Mouse (Mus musculus): ENCODE measurements around the gene Rad23a.

The Rad23a gene

GRCm38 (mm10) chr8:84840248-84840999, at the start of gene Rad23a:
Gene Rad23a, minus strand, starts transcription at chr8:84840665.
- in situ Hi-C loops (cut with MboI) = no loop called here

- in situ Hi-C loops (cut with MboI) = no loop called here
Measured at GRCm38 (mm10) chr8:84889141-84889540, 48.7 kb upstream of the Rad23a start.

DNA sequence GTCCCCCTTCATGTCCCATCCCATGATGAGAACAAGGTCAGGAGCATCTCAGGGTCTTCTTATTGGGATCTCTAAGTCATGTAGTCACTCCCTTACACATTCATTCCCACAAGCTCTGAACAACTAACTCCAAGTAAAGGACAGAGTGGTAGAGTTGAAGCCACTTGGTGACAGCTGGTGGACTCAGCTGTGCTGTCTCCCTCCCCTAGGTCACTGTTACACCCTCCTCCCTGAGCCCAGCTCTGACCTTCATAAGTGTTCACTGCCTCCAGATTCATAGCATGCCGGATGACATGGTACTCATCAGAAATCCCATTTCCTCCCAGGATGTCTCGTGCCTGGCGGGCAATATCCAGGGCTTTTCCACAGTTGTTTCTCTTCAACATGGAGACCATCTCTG, 47.8 kb upstream of the Rad23a start:
- in situ Hi-C loops (cut with MboI) = no loop called here

- in situ Hi-C loops (cut with MboI) = no loop called here
Measured at GRCm38 (mm10) chr8:84884728-84885127, 44.3 kb upstream of the Rad23a start.

DNA sequence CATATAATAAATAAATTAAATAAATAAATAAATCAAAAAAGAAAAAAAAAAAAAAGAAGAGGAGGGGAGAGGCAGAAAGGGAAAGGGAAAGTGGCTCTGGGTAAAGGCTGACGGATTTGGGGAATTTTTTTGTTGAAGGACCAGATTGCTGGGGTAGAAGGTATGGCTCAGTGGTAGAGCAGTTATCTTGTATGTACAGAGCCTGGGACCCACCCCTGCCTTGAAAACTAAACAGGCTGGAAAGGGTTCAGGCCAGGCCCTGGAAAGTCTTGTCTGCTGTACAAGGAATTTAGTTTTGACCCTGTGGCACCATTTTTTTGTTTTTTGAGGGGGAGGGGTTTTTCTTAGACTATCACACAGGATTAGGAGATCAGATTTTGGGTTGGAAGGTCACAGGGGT, 38.5 kb upstream of the Rad23a start:
- in situ Hi-C loops (cut with MboI) = no loop called here

- in situ Hi-C loops (cut with MboI) = no loop called here
Measured at GRCm38 (mm10) chr8:84877297-84878035, 37.0 kb upstream of the Rad23a start.

GRCm38 (mm10) chr8:84874339-84874738, 33.9 kb upstream of the Rad23a start:
- in situ Hi-C loops (cut with MboI) = no loop called here

DNA sequence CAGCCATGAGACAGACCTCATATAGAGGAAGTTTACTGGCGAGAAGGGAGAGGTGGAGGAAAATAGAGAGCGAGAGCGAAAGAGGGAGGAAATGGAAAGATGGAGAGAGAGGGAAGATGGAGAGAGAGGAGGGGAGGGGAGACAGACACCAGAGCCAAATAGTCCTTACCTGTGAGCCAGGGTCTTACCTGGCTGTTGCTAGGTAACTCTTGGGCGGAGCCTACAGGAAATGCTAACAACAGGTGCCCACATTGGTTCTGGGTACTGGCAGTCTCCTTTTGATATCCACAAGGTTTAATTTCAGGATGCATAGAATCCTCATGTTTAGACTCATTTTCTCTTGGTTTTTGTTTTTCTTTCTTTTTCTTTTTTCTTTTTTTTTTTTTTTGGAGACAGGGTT, 32.6 kb upstream of the Rad23a start:
- in situ Hi-C loops (cut with MboI) = no loop called here

- in situ Hi-C loops (cut with MboI) = no loop called here
Measured at GRCm38 (mm10) chr8:84872309-84872965, 32.0 kb upstream of the Rad23a start.

DNA sequence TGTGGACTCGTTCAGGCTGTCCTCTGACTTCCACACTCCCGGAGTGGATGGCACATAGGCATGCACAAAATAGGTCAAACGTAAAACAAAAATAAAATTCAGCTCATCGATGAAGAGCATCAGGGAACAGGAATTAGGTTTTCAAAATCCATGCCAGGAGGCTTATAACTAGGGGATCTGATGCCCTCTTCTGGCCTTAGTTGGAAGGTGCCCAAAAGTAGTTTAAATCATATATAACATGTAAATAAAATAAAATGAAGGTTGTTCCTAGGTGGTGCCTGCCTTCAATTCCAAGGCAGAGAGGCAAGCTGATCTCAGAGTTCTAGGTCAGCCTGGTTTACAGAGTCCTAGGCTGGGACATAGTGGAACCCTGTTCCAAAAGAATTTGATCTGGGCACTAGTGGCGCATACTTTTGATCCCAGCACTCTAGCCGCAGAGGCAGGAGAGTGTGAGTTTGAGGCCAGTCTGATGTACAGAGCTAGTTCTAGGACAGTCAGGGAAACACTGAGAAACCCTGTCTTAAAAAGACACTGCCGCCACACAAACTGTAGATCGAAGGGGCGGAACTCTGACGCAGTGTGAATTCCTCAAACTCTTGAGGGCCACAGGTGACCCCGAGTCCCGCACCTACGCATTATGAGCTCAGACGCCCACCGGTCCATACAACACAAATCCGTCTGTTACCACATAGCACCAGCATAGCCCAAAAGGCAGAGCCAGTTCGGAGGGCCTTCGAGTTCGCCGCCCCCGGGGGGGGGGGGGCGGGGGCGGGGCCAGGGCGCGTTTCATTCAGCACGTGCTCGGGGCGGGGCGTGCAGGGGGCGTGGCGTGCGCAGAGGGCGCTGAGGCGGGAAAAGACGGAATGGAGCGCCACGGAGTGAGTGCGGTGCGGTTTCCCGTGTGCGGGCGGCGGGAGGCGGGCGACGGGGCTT, 31.2 kb upstream of the Rad23a start, which contains the start of gene Syce2:
TSS of gene Syce2 (plus strand) at position 736 of the 933 bp plus-strand sequence.
- in situ Hi-C loops (cut with MboI) = no loop called here

DNA sequence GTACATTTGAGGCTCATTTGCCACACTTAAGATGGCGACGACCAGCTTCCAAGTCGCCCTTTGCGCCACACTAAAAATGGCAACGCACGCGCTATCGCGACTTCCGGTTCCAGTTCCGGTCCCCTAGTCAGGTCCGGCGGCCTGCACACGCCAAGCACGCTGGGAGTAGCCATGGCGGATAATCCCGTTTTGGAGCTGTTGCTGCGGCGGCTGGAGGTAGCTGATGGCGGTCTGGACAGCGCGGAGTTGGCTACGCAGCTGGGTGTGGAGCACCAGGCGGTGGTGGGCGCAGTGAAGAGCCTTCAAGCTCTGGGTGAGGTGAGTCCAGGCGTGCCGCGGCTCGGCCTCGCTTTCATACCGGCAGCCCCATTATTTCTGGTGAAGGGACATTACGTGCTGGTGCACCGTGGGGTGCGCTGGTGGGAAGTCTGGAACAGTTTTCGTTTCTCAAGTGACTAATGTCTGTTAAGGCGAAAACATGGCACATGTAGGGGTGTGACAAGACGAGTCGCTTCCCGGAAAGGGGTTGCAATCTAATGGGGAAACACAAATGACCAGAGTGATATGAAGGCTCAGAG, 16.5 kb upstream of the Rad23a start, which contains the start of gene Farsa:
TSS of gene Farsa (plus strand) at position 126 of the 578 bp plus-strand sequence.
- in situ Hi-C loops (cut with MboI) = no loop called here

DNA sequence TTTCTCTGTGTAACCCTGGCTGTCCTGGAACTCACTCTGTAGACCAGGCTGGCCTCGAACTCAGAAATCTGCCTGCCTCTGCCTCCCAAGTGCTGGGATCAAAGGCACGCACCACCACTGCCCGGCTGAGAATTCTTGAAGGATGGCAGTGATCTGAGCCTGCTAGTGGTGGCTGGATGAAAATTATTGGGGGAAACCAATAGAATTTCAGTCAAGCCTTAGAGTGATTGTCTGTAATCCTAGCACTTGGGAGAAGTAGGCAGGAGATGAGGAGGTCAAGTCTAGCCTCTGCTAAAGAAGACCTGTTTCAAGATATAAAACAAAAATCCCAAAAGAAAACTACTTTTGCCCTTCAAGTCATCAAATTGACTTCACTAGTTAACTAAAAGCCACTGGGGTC, 16.0 kb upstream of the Rad23a start:
- in situ Hi-C loops (cut with MboI) = no loop called here

DNA sequence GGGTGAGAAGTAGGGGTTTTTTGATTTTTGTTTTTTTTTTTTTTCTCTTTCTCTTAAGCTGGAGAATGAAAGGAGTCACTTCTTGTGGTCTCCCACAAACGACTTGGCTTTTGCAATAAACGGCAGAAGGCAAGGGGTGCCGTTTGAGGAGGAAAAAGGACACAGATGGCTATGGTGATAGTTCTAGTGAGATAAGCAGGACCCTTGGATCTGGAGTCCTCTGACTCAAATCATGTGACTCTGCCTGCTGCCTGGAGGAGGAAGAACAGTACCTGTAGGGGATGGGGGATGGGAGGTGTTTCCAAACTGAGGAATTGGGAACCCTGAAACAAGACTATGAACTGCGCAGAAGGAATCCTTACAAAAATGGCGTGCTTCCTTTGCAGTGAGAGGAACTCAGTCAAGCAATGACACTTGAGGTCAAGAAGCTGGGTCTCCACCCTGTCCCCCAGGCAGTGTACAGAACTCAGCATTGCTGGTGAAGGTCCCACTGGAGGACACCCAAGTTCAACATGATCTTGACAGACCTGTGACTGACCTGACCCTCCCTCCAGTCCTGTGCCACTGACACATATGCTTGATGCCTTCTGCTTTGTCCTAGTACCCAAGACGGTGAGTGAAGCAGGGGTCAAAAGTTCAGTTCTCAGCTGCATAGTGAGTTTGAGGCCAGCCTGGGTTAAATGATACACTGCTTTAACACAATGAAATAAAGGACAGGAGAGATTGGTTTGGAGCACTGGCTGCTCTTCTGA, 7.4 kb upstream of the Rad23a start:
- in situ Hi-C loops (cut with MboI) = no loop called here

- in situ Hi-C loops (cut with MboI) = no loop called here
Measured at GRCm38 (mm10) chr8:84846722-84847572, 6.5 kb upstream of the Rad23a start, which contains the start of gene Calr. Gene Calr, minus strand, starts transcription at chr8:84846934.

DNA sequence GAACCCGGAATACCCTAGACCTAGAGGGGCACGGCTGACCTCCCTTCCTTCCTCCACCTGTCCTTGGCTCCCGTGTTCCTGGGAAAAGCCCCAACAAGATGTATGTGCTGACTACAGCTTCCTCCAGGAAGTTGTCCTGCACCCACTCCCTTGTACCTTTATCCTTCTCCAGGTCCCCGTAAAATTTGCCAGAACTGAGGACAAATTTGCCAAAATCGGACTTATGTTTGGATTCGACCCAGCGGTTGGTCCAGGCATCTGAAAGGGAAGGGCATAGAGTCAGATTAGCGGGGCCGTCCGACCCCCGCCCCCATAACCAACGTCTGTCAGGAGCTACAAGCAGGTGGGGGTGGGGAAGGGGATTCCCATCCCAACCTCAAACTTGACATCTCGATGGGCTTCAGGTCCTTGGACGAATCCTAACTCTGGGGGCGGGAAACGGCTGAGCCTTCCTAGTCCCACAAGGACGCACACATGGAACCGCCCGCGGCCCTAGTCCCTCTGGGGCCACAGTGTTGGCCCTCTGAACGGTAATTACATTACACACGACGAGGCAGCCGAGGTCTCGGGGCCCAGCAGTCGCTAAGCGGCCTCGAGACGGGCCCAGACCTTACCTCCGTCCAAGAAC, 5.7 kb upstream of the Rad23a start:
- in situ Hi-C loops (cut with MboI) = no loop called here

DNA sequence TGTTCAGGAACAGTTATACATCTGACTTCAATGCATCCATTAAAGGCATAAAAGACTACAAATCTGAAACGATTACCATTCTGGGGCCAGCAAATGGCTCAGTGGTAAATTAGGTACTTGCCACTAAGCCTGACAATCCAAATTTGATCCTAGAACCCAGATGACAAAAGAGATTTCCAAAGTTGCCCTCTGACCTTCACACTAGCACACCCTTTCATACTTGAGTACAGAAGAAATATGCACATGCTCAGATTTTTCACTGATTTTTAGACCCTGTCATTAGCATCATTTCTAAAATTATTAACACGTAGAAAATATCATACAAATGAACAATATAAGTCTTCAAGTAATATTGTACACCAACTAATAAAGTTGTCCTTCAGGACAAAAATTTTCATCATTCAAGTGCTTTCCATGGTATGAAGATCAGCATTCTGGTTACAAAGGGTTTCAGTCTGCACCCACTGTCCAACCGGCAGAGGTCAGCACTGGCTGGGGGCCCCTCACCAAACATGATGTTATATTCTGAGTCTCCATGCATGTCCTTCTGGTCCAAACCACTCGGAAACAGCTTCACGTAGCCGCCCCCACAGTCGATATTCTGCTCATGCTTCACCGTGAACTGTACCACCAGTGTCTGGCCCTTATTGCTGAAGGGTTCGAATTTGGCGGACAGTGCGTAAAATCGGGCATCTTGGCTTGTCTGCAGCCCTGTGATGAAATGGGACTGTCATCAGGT, 5.1 kb upstream of the Rad23a start:
- in situ Hi-C loops (cut with MboI) = no loop called here

- in situ Hi-C loops (cut with MboI) = no loop called here
Measured at GRCm38 (mm10) chr8:84844397-84845070, 4.1 kb upstream of the Rad23a start.

- in situ Hi-C loops (cut with MboI) = no loop called here
Measured at GRCm38 (mm10) chr8:84841514-84841913, 1.0 kb upstream of the Rad23a start.

Data from mature B cell (primary cell).